Mouse (Mus musculus) thymus, postnatal 10 days (tissue): ENCODE data around the gene Fan1.

ENCODE experiments used
- DNase-seq, 2 experiments: peaks; one replicate each; pipeline ENCODE4 v3.0.0; 2021; ENCODE audit warnings: low spot score in 2 of 2

Gene Fan1

DNA sequence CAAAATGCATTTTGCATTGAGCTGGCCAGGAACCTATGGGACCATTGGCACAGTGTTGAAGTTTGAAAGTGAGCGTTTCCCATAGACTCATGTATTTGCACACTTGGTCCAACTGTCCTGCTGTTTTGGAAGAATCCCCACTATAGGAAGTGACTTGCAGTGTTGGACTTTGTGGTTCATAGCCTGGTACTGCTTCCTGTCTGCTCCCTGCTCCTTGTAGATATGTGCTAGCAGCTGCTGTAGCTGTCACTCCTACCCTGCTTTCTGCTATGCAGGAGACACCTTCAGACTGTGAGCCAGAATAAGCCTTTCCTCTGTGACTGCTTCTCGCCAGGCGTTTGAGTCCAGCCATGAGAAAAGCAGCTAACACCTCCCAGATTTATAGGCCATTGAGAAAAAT lies 42.6 kb downstream of the Fan1 start:
- DNase-seq: no peak

DNA sequence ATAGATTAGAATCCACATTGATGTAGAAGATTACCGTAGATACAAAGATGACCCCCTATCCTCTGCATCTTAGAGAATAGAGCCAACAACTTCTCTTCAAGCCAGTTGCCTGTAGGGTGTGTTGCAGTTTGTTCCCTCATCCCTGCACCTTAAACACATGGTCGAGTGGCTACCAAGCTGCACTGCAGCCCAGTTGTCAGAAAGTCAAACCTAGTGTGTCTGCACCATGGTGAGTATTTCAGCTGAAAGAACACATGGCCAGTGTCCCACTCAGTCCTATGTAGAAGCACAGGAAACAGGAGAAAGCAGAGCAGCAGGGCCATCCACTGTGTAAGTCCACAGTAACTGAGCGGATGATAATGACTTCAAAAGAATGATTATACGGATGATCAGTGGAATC lies 46.4 kb downstream of the Fan1 start:
- DNase-seq: no peak

GRCm38 (mm10) chr7:64326892-64327291 lies 47.0 kb downstream of the Fan1 start:
- DNase-seq: peak; percentile 73 to 93

- no peak for DNase-seq
These were observed 52.2 kb downstream of the Fan1 start for GRCm38 (mm10) chr7:64321658-64322057.

DNA sequence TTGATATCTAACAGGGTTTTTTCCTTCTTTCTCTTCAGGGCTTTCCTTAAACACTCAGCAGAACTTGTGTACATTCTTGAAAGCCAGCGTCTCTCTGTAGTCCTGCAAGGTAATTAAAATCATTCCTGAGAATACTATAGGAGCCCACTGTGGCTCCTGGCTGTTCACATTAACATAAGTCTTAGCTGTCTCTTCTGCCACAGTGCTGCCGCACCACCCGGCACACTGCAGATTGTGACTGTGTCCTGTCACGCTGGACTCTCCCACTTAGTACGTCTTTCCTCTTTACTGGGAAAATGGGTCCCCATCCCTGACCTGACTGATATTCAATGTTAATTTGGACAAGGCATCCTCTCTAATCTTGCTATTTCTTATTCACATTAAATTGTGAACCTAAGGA lies 52.8 kb downstream of the Fan1 start:
- no peak for DNase-seq

DNA sequence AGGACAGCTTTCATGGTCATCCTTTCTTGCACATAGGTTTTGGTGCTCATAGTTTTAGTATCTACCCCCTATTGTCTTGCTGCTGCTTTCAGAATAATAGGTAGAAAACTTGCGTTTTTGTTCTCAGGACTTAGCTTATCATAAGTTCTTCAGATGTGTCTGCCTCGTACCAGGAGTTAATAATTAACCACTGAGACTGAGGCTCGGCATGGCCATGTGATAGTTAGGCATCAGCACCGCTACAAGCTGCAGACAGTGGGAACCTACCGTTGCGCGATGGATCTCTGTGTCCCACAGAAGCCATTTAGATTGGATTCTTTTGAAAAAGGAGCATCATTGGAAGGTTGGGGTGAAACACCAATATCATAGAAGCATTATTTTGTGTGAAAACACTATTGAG lies 61.1 kb downstream of the Fan1 start:
- DNase-seq: no peak

- no peak for DNase-seq
These were observed 63.1 kb downstream of the Fan1 start for GRCm38 (mm10) chr7:64310756-64311155.

- DNase-seq: no peak
These were observed 63.7 kb downstream of the Fan1 start for GRCm38 (mm10) chr7:64310241-64310640.
